12 mouse cellular contexts compared by ENCODE assay signal in genomic region chr7:101379732-101380131, GRCm38 (mm10). TPM values are rescaled to one million over a fixed set of nuclear protein-coding genes. Genes with fewer than 3 reads are reported as not detected.
A peak's percentile ranks its signal among the peaks of the same experiment; 100 is the strongest.
DNase-seq lines count a peak whose midpoint lies in the region; ATAC-seq and TF ChIP-seq lines count a peak whose summit lies in the region.
"Had no signal": no experiment of that assay in that cellular context is flagged by ENCODE, and none has a peak within 500 bp of the region (broad histone marks: within the 10 kb centered on the region; RNA-seq: fewer than 3 reads in every experiment).

No protein-coding gene starts in this region.

- no peaks in the 10 kb centered on the region for H3K36me3 ChIP-seq in forebrain, embryonic 14.5 days (ENCODE audit: control insufficient read depth, insufficient read depth, low read length)
- no peaks in the 10 kb centered on the region for H3K36me3 ChIP-seq in forebrain, embryonic 15.5 days
- no peaks in the 10 kb centered on the region for H3K36me3 ChIP-seq in lung, embryonic 14.5 days (ENCODE audit: insufficient read depth)
- H3K36me3 ChIP-seq: embryonic facial prominence, embryonic 13.5 days; midbrain, embryonic 13.5 days had no signal

- 77% methylated on average over 2 of the region's 2 CpGs for WGBS in forebrain, embryonic 14.5 days
- 83% methylated on average over 2 of the region's 2 CpGs for WGBS in forebrain, embryonic 15.5 days
- 37% methylated on average over 2 of the region's 2 CpGs for WGBS in lung, embryonic 14.5 days

- H3K4me3 ChIP-seq in forebrain, embryonic 14.5 days (ENCODE audit: low read depth, low read length): no peak overlapping the region
- H3K4me3 ChIP-seq in forebrain, embryonic 15.5 days: no peak overlapping the region
- H3K4me3 ChIP-seq in lung, embryonic 14.5 days (ENCODE audit: low read depth, low read length): no peak overlapping the region
- H3K4me3 ChIP-seq: embryonic facial prominence, embryonic 13.5 days; midbrain, embryonic 13.5 days had no signal

- peaks cover 8% of the 10 kb centered on the region for H3K4me1 ChIP-seq in forebrain, embryonic 14.5 days (ENCODE audit: control insufficient read depth, insufficient read depth, low read length)
- peaks cover 20% of the 10 kb centered on the region for H3K4me1 ChIP-seq in forebrain, embryonic 15.5 days
- H3K4me1 ChIP-seq in lung, embryonic 14.5 days (ENCODE audit: insufficient read depth): peaks cover 19% of the 10 kb centered on the region

- no peak for ATAC-seq in forebrain, embryonic 14.5 days
- ATAC-seq in forebrain, embryonic 15.5 days (replicated peaks): no peak
- no peak for ATAC-seq in lung, embryonic 14.5 days (ENCODE audit: insufficient read depth)
- ATAC-seq in hematopoietic stem cell, adult 5-6 weeks (replicated peaks in 1 of 2; ENCODE audit: insufficient read depth in 1 of 2, low FRiP score in 2 of 2, low TSS enrichment in 1 of 2, low read depth in 1 of 2, poor library complexity in 2 of 2, severe bottlenecking in 2 of 2): peak; percentile 0 to 30; a peak in 2 of 4 replicates
- ATAC-seq: midbrain, embryonic 13.5 days had no signal

- H3K9me3 ChIP-seq in forebrain, embryonic 14.5 days (replicated peaks; ENCODE audit: control insufficient read depth, low read length): no peaks in the 10 kb centered on the region
- H3K9me3 ChIP-seq in forebrain, embryonic 15.5 days: no peaks in the 10 kb centered on the region
- H3K9me3 ChIP-seq in lung, embryonic 14.5 days (ENCODE audit: low read depth, low read length): no peaks in the 10 kb centered on the region
- H3K9me3 ChIP-seq: embryonic facial prominence, embryonic 13.5 days; midbrain, embryonic 13.5 days had no signal

- no peak for TF ChIP-seq CTCF in lung, embryonic 14.5 days (IDR thresholded peaks at IDR 0.05; ENCODE audit: low read depth)

- H3K27ac ChIP-seq in forebrain, embryonic 14.5 days (ENCODE audit: low read depth, low read length): no peak overlapping the region
- no peak overlapping the region for H3K27ac ChIP-seq in forebrain, embryonic 15.5 days (replicated peaks)
- H3K27ac ChIP-seq in lung, embryonic 14.5 days (ENCODE audit: low read depth): peak overlapping the region; percentile 82
- H3K27ac ChIP-seq: embryonic facial prominence, embryonic 13.5 days; midbrain, embryonic 13.5 days had no signal

- H3K27me3 ChIP-seq in forebrain, embryonic 14.5 days (replicated peaks; ENCODE audit: control insufficient read depth, insufficient read depth, low read length): no peaks in the 10 kb centered on the region
- no peaks in the 10 kb centered on the region for H3K27me3 ChIP-seq in forebrain, embryonic 15.5 days
- H3K27me3 ChIP-seq in lung, embryonic 14.5 days (ENCODE audit: insufficient read depth, low read length): no peaks in the 10 kb centered on the region
- H3K27me3 ChIP-seq: embryonic facial prominence, embryonic 13.5 days; midbrain, embryonic 13.5 days had no signal

- no peak overlapping the region for H3K4me2 ChIP-seq in forebrain, embryonic 14.5 days (ENCODE audit: low read length)
- no peak overlapping the region for H3K4me2 ChIP-seq in forebrain, embryonic 15.5 days (replicated peaks)
- peak overlapping the region; percentile 56 for H3K4me2 ChIP-seq in lung, embryonic 14.5 days
- H3K4me2 ChIP-seq: midbrain, embryonic 13.5 days had no signal

- no peak for DNase-seq in forebrain, embryonic 14.5 days (ENCODE audit: low spot score)
- DNase-seq in lung, embryonic 14.5 days: peak; percentile 11
- DNase-seq in lung, postnatal 14 days: no peak
- peak; percentile 38 to 67 for DNase-seq in lung, postnatal 4 days
- no peak for DNase-seq in layer of hippocampus, postnatal 14 days (ENCODE audit: low spot score in 2 of 2)
- DNase-seq in embryo, embryonic 11 days: no peak
- DNase-seq: gastrocnemius, postnatal 36 days had no signal

- peak overlapping the region; percentile 13; the same call in 1 of the 2 replicates for H3K9ac ChIP-seq in forebrain, embryonic 14.5 days (ENCODE audit: low read length)
- no peak overlapping the region for H3K9ac ChIP-seq in forebrain, embryonic 15.5 days (replicated peaks)
- peak overlapping the region; percentile 42 for H3K9ac ChIP-seq in lung, embryonic 14.5 days
- H3K9ac ChIP-seq: midbrain, embryonic 13.5 days had no signal

RNA-seq across cellular contexts. Expression of gene Gm45837, which starts 31.0 kb away (rescaled TPM):
- not detected in 2 replicates for polyA plus RNA-seq in forebrain, embryonic 14.5 days (2014; fragmentation: Nextera tagmentation; extraction: Ambion mirVana)
- 0.87 TPM in 1 of 2 replicates, not detected in the other for polyA plus RNA-seq in forebrain, embryonic 15.5 days (2015; fragmentation: Nextera tagmentation; extraction: Ambion mirVana)
- 12.2 TPM in 1 of 2 replicates, not detected in the other for polyA plus RNA-seq in lung, embryonic 14.5 days (2014; fragmentation: Nextera tagmentation; extraction: Ambion mirVana)
- total RNA-seq in hematopoietic stem cell, adult 5-6 weeks (2017): 12.1 and 21.0 TPM in 2 replicates
- not detected for total RNA-seq in layer of hippocampus, postnatal 14 days (2021)
- polyA plus RNA-seq: C2C12; midbrain, embryonic 13.5 days had no signal

RNA-seq across cellular contexts. Expression of gene Arap1, which starts 31.9 kb away (rescaled TPM):
- polyA plus RNA-seq in forebrain, embryonic 14.5 days (2014; fragmentation: Nextera tagmentation; extraction: Ambion mirVana): 5.8 and 6.5 TPM in 2 replicates
- 6.0 and 7.0 TPM in 2 replicates for polyA plus RNA-seq in forebrain, embryonic 15.5 days (2015; fragmentation: Nextera tagmentation; extraction: Ambion mirVana)
- 108 and 122 TPM in 2 replicates for polyA plus RNA-seq in lung, embryonic 14.5 days (2014; fragmentation: Nextera tagmentation; extraction: Ambion mirVana)
- total RNA-seq in hematopoietic stem cell, adult 5-6 weeks (2017): 117 and 135 TPM in 2 replicates
- 10 to 100 TPM; 18.1 to 22.4 TPM for total RNA-seq in layer of hippocampus, postnatal 14 days (2021)

RNA-seq across cellular contexts. Expression of gene Pde2a, which starts 41.8 kb away (rescaled TPM):
- 27.0 and 34.7 TPM in 2 replicates for polyA plus RNA-seq in forebrain, embryonic 14.5 days (2014; fragmentation: Nextera tagmentation; extraction: Ambion mirVana)
- polyA plus RNA-seq in forebrain, embryonic 15.5 days (2015; fragmentation: Nextera tagmentation; extraction: Ambion mirVana): 42.5 and 46.4 TPM in 2 replicates
- 14.3 and 29.3 TPM in 2 replicates for polyA plus RNA-seq in lung, embryonic 14.5 days (2014; fragmentation: Nextera tagmentation; extraction: Ambion mirVana)
- total RNA-seq in hematopoietic stem cell, adult 5-6 weeks (2017): 2.4 TPM in 1 of 2 replicates, not detected in the other
- total RNA-seq in layer of hippocampus, postnatal 14 days (2021): 100 to 1,000 TPM; 239 to 248 TPM

Comparison
In these comparisons a context has a peak if more than half of its experiments do, and no peak if none do; other contexts are left out.
1. DNase-seq: peak in lung, embryonic 14.5 days (single experiment) and lung, postnatal 4 days (2 of 2); none in forebrain, embryonic 14.5 days (single experiment), lung, postnatal 14 days (single experiment), layer of hippocampus, postnatal 14 days (0 of 2) and embryo, embryonic 11 days (single experiment).
2. ATAC-seq: peak in hematopoietic stem cell, adult 5-6 weeks (2 of 2); none in forebrain, embryonic 14.5 days (single experiment), forebrain, embryonic 15.5 days (single experiment) and lung, embryonic 14.5 days (single experiment).
3. RNA of gene Arap1, which starts 31.9 kb away (polyA plus RNA-seq): 108 to 122 TPM in lung, embryonic 14.5 days; 6.0 to 7.0 TPM in forebrain, embryonic 15.5 days and 5.8 to 6.5 TPM in forebrain, embryonic 14.5 days; every median in the first group is over 10 times any median in the second.